Mouse (Mus musculus) liver (tissue): Measurements from ENCODE around the gene St14.
A peak's percentile ranks its signal among the peaks of the same experiment; 100 is the strongest.
"Not testable (repeated sequence)": the region's sequence is repeated elsewhere in the genome, so short reads cannot be mapped to it uniquely, and the experiment has no call there.

Experiments used
- DNase-seq: peaks from one replicate; pipeline ENCODE4 v3.0.0-alpha.2; 2020; ENCODE audit warnings: mixed read lengths

St14 gene

DNA sequence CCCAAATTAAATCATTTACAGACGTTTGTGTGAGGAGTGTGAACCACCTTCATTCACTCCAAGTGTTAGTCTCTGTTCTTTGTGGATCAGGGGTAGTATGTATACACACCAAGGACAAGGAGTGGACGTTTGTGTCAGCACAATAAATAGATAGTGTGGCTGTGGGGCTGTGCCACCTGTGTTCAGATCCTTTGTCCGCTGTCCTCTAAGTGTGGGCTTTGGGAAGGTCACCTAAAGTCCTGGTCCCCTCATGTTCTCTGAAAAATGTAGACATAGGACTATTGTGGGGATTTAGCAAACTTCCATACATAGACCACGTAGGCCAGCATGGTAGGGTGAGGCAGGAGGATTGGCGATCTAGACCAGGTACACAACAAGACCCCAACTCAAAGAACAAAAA lies 46.1 kb downstream of the St14 start:
- DNase-seq, result no peak

DNA sequence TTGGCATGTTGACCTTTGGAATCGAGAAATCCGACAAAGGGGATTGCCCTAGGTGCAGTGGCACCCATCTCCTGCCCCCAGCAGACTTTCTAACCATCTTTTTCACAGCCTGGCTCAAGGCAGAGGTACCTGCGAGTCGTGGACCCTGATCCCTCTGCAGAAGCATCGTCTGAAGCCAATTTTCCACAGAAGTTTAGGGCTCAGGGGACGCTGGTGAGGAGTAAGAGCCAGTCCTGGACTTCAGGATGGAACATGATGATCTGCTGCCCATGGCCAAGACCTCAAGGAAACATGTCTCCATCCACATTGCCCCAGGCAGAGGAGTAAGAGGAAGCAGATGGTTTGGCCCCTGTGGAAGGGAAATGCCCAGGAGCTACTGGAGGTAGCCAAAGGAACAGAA lies 48.9 kb downstream of the St14 start:
- DNase-seq, result no peak

DNA sequence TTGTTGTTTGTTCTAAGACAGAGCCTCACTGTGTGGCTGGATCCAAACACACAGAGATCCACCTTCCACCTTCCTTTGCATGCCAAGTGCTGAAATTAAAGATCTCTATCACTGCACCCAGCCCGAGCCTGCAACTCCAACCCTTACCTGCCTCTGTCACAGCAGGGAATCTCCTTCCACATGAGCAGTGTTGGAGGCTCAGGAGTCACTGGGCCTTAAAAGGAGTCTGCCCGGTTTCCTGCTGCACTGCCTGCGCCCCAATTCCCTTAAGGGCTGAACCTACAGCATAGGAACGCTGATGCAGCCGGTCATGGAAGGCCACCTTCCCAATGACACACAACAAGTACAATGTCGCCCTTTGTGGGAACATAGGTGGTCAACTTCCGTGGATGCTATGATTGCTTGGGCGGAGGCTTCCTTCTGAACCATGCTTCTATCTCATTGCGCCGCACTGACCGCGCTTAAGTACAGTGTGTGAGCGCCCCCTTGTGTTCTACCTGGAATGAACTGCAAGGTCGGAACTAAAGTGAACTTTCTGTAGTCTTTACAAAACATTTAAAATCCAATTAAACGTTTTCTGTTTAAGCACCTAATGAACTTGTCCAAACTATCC lies 49.5 kb downstream of the St14 start:
- DNase-seq, result peak; percentile 77

DNA sequence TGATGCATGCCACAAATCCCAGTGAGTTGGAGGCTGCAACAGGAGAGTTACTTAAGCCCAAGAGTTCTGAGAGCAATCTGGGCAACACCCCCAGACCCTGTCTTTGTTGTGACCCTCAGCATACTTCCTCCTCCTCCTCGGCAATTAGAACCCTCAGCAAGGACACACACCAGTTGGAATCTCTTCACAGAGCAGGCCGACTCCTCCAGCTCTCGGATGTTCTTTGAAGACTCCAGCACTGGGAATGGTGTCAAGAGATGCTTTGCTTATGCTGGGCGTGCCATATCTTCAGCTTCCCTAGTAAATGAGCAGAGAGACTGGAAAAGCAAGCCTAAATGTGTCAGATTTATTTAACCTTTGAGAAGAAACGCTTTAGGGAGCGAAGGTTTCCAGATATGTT lies 50.9 kb downstream of the St14 start:
- no peak for DNase-seq

DNA sequence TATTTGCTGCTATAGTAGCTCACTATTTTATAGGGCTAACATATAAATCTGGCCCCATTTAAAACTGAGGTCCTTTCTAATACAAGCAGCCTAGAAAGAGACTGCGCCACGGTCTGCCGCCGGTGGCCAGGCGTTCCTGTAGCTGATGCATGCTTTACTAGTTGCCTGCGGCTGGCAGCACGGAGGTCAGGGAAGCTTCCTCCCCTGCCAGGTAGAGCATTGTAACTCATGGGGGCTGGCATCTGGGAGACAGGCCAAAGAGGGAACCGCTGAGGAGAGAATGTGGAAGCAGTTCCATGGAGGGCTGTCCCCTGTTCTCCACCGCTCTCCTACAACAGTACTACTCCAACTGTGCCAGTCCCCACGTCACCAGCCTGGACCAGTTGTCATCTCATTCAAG lies 56.8 kb downstream of the St14 start:
- DNase-seq, result no peak

DNA sequence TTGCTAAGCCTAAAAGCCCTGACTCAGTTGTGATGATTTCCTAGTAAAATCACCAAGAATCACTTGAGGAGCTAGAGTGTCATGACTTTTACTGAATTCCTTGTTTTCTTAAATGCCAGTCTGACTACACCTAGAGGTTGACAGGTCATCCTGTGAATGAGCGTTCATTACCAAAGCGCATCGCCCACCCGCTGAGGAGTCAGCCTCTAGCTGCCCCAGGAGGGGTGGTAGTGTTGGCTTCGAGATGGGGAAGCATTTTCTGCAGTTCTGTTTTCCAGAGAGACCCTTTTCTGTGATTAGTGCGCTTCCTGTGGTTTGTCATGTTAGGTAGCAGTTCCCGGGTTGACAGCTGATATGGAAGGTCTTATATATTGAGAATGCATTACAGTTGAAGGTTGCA lies 57.9 kb downstream of the St14 start:
- DNase-seq, result no peak

DNA sequence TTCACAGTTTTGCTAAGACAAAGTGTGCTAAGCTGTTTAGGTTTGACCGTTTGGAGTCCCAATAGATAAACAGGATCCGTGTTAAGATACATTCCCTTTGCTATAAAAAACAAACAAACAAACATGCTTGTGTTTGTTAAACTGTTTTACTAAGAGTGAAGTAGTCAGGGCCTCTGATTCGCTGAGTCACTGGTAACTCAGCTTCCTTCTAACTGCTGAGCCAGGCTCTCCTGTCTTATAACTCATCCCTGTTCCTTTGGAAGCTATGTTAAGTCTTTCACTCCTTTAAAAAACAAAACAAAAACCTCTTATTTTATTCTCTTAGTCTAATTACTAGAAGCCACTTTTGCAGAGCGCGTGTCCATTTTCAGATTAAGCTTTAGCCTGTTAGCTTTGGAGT lies 59.4 kb downstream of the St14 start:
- no peak for DNase-seq

DNA sequence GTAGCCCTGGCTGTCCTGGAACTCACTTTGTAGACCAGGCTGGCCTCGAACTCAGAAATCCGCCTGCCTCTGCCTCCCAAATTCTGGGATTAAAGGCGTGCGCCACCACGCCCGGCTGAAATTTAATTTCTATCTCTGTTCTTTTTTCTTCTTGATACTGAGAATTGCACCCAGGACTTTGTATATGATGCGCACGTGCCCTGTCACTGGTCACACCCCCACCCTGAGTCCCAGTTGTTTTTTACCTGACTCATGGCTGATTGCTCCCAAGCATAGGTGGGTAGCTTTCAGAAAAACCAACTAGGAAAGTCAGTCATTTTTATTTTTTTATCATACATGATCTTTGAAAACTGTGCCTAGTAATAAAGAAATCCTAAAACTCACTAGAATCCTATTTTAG lies 60.9 kb downstream of the St14 start:
- DNase-seq, result no peak

DNA sequence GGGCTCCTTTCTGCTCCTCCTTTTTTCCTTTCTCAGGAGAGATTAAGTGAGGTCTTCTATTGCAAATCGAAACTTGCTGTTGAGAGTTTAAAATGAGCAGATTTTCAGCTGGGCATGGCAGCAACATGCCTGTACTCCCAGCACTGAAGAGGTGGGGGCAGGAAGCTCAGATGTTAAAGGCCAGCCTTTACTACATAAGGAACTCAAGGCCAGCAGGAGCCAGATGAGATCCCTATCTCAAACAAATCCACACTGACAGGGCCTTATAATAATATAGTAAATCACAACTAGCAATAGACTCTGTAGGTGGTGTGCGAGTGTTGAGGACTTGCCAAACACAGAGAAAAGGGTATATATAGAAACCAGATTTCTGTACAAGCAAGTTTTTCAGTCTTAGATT lies 72.9 kb downstream of the St14 start:
- no peak for DNase-seq

DNA sequence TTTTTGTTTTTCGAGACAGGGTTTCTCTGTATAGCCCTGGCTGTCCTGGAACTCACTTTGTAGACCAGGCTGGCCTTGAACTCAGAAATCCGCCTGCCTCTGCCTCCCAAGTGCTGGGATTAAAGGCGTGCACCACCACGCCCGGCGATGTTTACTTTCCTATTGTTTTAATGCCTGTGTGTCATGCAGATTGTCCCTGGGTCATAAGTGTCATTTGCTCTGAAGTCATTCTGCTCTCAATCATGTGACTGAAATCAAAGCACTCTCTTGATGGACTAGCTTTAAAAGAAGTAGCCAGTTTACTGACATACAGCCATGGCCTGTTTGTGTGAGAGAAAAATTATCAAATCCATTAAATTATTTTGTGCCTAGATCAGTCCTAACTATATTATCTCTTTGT lies 80.1 kb downstream of the St14 start:
- DNase-seq, result not testable (repeated sequence)

DNA sequence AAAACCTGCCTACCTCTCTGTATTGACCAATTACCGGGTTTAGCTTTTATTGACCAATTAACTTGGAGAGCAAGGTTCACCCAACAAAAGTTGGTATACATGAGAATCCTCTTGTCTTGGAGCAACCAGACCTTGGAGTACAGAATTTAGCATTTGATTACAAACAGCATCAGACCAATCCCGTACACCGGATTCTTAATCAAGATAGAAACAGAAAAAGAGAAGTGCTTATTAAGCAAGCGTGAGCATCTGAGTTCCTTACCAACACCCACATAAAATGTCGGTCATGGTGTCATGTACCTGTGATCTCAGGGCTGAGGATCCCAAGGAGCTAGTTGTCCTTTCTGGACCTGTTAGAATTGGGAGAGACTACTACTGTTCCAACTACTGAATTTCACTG lies 81.4 kb downstream of the St14 start:
- no peak for DNase-seq
